Mouse (Mus musculus) midbrain, embryonic 15.5 days (tissue): ENCODE measurements at regions not wholly inside any gene's neighbourhood (a gene's known extent, or its start where the extent isn't known, plus 50 kb on each side); places are given as distances from the start of the nearest gene placed in this dataset.

ENCODE experiments used
- ATAC-seq: fragments of 200-750 bp; cut with Nextera tagmentation; replicated peaks from 2 replicates; pipeline ENCODE4 v1.8.0; 2017; ENCODE audit warnings: moderate TSS enrichment
- H3K27ac ChIP-seq: fragments of 300-500 bp; sonication (generic); 2 replicates; pipeline ENCODE4 v1.5.1; 2015; ENCODE audit warnings: mild to moderate bottlenecking, inconsistent platforms
- H3K27me3 ChIP-seq: fragments of 300-500 bp; sonication (generic); replicated peaks from 2 replicates; pipeline ENCODE4 v1.6.1; 2015; ENCODE audit warnings: inconsistent platforms
- H3K36me3 ChIP-seq: fragments of 300-500 bp; sonication (generic); replicated peaks from 2 replicates; pipeline ENCODE4 v1.6.1; 2015; ENCODE audit warnings: inconsistent platforms
- H3K4me1 ChIP-seq: fragments of 300-500 bp; sonication (generic); 2 replicates; pipeline ENCODE4 v1.6.1; 2015; ENCODE audit warnings: inconsistent platforms
- H3K4me2 ChIP-seq: fragments of 300-500 bp; sonication (generic); 2 replicates; pipeline ENCODE4 v1.6.1; 2015; ENCODE audit warnings: inconsistent platforms, mild to moderate bottlenecking, moderate library complexity
- H3K4me3 ChIP-seq: fragments of 300-500 bp; sonication (generic); 2 replicates; pipeline ENCODE4 v1.5.1; 2015; ENCODE audit warnings: mild to moderate bottlenecking, inconsistent platforms
- H3K9ac ChIP-seq: fragments of 300-500 bp; sonication (generic); 2 replicates; pipeline ENCODE4 v1.6.1; 2015; ENCODE audit warnings: mild to moderate bottlenecking, inconsistent platforms
- H3K9me3 ChIP-seq: fragments of 300-500 bp; sonication (generic); 2 replicates; pipeline ENCODE4 v1.6.1; 2016; ENCODE audit warnings: inconsistent platforms
- WGBS: fragments of 180-500 bp; shearing (Covaris S2); methylation state at CpG from one replicate; pipeline ENCODE4 v1.1.7; 2015; ENCODE audit warnings: mixed read lengths; 5-methylcytosine and 5-hydroxymethylcytosine counted together

DNA sequence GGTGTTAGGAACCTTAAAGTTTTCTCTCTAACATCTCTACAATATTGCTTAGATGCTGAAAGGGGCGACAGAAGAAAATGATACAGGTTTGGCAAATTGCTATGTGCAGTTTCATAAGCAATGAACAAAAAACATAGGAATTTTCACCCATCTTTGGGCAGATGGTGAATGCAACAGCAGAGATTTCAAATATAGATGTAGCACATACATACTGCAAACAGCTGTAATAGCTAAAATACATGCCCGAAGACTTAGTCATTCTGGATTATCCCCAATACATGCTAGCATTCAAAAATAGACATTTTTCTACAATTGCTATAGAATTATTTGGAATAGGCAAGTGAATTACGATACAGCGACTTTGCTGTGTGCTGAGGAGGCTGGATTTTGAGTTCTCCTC, 544.1 kb downstream of the D3Ertd751e start:
- ATAC-seq, result no peak
- Histone ChIP-seq H3K4me1 (no peaks in the 10 kb centered on the region), H3K27ac (no peak overlapping the region), H3K4me2 (no peak overlapping the region), H3K36me3 (no peaks in the 10 kb centered on the region), H3K4me3 (no peak overlapping the region), H3K9ac (no peak overlapping the region), H3K27me3 (no peaks in the 10 kb centered on the region), H3K9me3 (no peaks in the 10 kb centered on the region)
- WGBS, result 94% methylated on average over 4 of the region's 4 CpGs

- Histone ChIP-seq H3K4me3 (no peak overlapping the region), H3K4me2 (no peak overlapping the region), H3K9me3 (no peaks in the 10 kb centered on the region), H3K4me1 (no peaks in the 10 kb centered on the region), H3K36me3 (no peaks in the 10 kb centered on the region), H3K9ac (no peak overlapping the region), H3K27ac (no peak overlapping the region), H3K27me3 (no peaks in the 10 kb centered on the region)
- 84% methylated on average over 1 of the region's 1 CpGs for WGBS
- ATAC-seq, result no peak
Observed at GRCm38 (mm10) chr3:42312424-42312823, 570.0 kb downstream of the D3Ertd751e start.

GRCm38 (mm10) chr3:42327708-42328107, 585.3 kb downstream of the D3Ertd751e start:
- Histone ChIP-seq H3K36me3 (no peaks in the 10 kb centered on the region), H3K27ac (no peak overlapping the region), H3K9me3 (no peaks in the 10 kb centered on the region), H3K4me2 (no peak overlapping the region), H3K4me1 (no peaks in the 10 kb centered on the region), H3K27me3 (no peaks in the 10 kb centered on the region), H3K4me3 (no peak overlapping the region), H3K9ac (no peak overlapping the region)
- ATAC-seq, result peak; percentile 67
- WGBS, result 16% methylated on average over 2 of the region's 2 CpGs

- ATAC-seq, result no peak
- H3K27me3 ChIP-seq, result no peaks in the 10 kb centered on the region
- H3K4me2 ChIP-seq, result no peak overlapping the region
- H3K9ac ChIP-seq, result no peak overlapping the region
- H3K4me1 ChIP-seq, result no peaks in the 10 kb centered on the region
- no peaks in the 10 kb centered on the region for H3K36me3 ChIP-seq
- no peak overlapping the region for H3K27ac ChIP-seq
- no peak overlapping the region for H3K4me3 ChIP-seq
- H3K9me3 ChIP-seq, result no peaks in the 10 kb centered on the region
- 64% methylated on average over 2 of the region's 2 CpGs for WGBS
Observed at GRCm38 (mm10) chr3:42342806-42343205, 600.4 kb downstream of the D3Ertd751e start.

DNA sequence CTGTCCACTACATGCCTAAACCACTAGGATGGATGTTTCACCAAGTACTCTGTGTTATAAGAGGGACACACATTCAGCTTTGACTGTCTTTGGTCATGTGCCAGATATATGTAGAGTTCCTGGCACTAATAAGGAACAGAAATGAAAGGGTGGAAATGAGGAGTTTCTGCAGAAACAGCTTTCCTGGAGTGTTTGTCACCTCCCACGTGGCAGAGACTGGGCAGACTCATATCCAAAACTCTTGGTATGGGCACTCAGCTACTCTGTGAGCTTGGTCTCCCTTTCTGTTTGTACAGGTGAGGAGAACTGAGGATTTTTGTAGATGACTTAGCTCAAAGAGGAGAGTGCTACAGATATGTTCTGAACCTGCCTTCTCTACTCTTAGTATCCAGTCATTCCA, 634.4 kb downstream of the D3Ertd751e start:
- Histone ChIP-seq H3K27me3 (no peaks in the 10 kb centered on the region), H3K9ac (no peak overlapping the region), H3K9me3 (no peaks in the 10 kb centered on the region), H3K4me3 (no peak overlapping the region), H3K27ac (no peak overlapping the region), H3K4me2 (no peak overlapping the region), H3K4me1 (no peaks in the 10 kb centered on the region), H3K36me3 (no peaks in the 10 kb centered on the region)
- 38% methylated on average over 1 of the region's 1 CpGs for WGBS
- no peak for ATAC-seq

GRCm38 (mm10) chr3:42382151-42382550, 639.7 kb downstream of the D3Ertd751e start:
- ATAC-seq, result no peak
- no peak overlapping the region for H3K4me3 ChIP-seq

GRCm38 (mm10) chr3:42402716-42403115, 660.3 kb downstream of the D3Ertd751e start:
- ATAC-seq, result no peak
- Histone ChIP-seq H3K4me2 (no peak overlapping the region), H3K27ac (no peak overlapping the region), H3K4me3 (no peak overlapping the region), H3K9ac (no peak overlapping the region), H3K27me3 (no peaks in the 10 kb centered on the region), H3K9me3 (no peaks in the 10 kb centered on the region), H3K36me3 (no peaks in the 10 kb centered on the region), H3K4me1 (no peaks in the 10 kb centered on the region)

More at GRCm38 (mm10) chr3:42382151-42382550, 639.7 kb downstream of the D3Ertd751e start:
- H3K27ac ChIP-seq, result no peak overlapping the region
- no peaks in the 10 kb centered on the region for H3K27me3 ChIP-seq
- no peaks in the 10 kb centered on the region for H3K4me1 ChIP-seq
- H3K4me2 ChIP-seq, result no peak overlapping the region
- H3K9me3 ChIP-seq, result no peaks in the 10 kb centered on the region
- WGBS, result 87% methylated on average over 5 of the region's 5 CpGs
- H3K36me3 ChIP-seq, result no peaks in the 10 kb centered on the region
- H3K9ac ChIP-seq, result no peak overlapping the region

GRCm38 (mm10) chr3:42408958-42409633, 666.7 kb downstream of the D3Ertd751e start:
- H3K9me3 ChIP-seq, result no peaks in the 10 kb centered on the region
- 91% methylated on average over 2 of the region's 2 CpGs for WGBS
- no peak overlapping the region for H3K4me3 ChIP-seq
- ATAC-seq, result no peak
- no peak overlapping the region for H3K4me2 ChIP-seq
- H3K36me3 ChIP-seq, result no peaks in the 10 kb centered on the region
- H3K4me1 ChIP-seq, result no peaks in the 10 kb centered on the region
- H3K27me3 ChIP-seq, result no peaks in the 10 kb centered on the region
- H3K27ac ChIP-seq, result no peak overlapping the region
- no peak overlapping the region for H3K9ac ChIP-seq

GRCm38 (mm10) chr3:42427363-42427762, 685.0 kb downstream of the D3Ertd751e start:
- Histone ChIP-seq H3K36me3 (no peaks in the 10 kb centered on the region), H3K4me3 (no peak overlapping the region), H3K27ac (no peak overlapping the region), H3K9me3 (no peaks in the 10 kb centered on the region), H3K4me2 (no peak overlapping the region), H3K4me1 (no peaks in the 10 kb centered on the region), H3K9ac (no peak overlapping the region), H3K27me3 (no peaks in the 10 kb centered on the region)
- 76% methylated on average over 9 of the region's 9 CpGs for WGBS
- ATAC-seq, result no peak

DNA sequence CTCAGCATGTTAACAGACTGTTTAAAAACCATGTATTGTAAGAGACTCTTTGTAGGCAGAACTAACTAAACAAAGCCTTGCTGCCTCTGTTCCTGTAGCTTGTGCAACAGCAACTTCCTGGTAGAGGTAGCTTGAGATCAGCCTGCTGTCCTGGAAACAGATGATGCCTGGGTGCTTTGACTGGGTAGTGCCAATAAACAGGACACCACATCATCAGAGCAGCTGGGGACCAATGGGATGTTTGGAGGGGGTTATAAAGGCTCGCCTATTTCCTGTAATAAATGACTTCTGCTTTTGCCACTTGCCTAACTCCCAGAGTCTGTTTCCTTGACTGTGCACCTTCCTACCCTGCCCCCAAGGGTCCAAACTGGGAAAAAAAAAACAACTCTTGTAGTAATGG, 707.2 kb downstream of the D3Ertd751e start:
- Histone ChIP-seq H3K9ac (no peak overlapping the region), H3K4me3 (no peak overlapping the region), H3K9me3 (no peaks in the 10 kb centered on the region), H3K36me3 (no peaks in the 10 kb centered on the region), H3K4me2 (no peak overlapping the region), H3K4me1 (no peaks in the 10 kb centered on the region), H3K27me3 (no peaks in the 10 kb centered on the region), H3K27ac (no peak overlapping the region)
- 74% methylated on average over 1 of the region's 1 CpGs for WGBS
- ATAC-seq, result no peak

DNA sequence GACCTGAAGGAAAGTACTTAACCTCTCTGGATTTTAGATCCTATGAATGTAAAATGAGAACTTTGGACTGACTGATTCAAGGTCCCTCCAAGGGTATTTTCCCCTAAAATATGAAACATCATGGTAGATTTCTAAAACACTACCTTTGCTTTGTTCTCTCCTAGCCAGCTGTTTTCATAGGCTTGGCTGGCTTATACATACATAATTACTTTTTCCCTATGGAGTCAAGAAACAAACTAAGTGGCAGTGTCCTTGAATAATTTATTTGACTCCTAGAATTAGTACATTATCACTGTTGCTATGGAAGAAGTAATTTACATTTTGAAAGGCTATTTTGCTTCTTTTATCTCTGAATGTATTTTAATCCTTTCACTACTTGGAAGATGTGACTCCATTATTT, 721.9 kb downstream of the D3Ertd751e start:
- Histone ChIP-seq H3K36me3 (no peaks in the 10 kb centered on the region), H3K9ac (no peak overlapping the region), H3K4me3 (no peak overlapping the region), H3K9me3 (no peaks in the 10 kb centered on the region), H3K4me2 (no peak overlapping the region), H3K27ac (peak overlapping the region; percentile 34; the same call in 1 of the 2 replicates), H3K27me3 (no peaks in the 10 kb centered on the region), H3K4me1 (no peaks in the 10 kb centered on the region)
- peak; percentile 59; the same call in 1 of the 2 replicates for ATAC-seq

GRCm38 (mm10) chr3:42467125-42467524, 724.7 kb downstream of the D3Ertd751e start:
- Histone ChIP-seq H3K9me3 (no peaks in the 10 kb centered on the region), H3K27ac (no peak overlapping the region), H3K9ac (no peak overlapping the region), H3K4me2 (no peak overlapping the region), H3K4me1 (no peaks in the 10 kb centered on the region), H3K4me3 (no peak overlapping the region), H3K27me3 (no peaks in the 10 kb centered on the region), H3K36me3 (no peaks in the 10 kb centered on the region)
- WGBS, result 59% methylated on average over 6 of the region's 6 CpGs
- ATAC-seq, result peak; percentile 69; the same call in 1 of the 2 replicates

GRCm38 (mm10) chr3:42514922-42515593, 772.6 kb downstream of the D3Ertd751e start:
- 59% methylated on average over 3 of the region's 3 CpGs for WGBS
- Histone ChIP-seq H3K4me1 (0 out of 2 replicates have a peak, but pooled peaks cover 2% of the 10 kb centered on the region), H3K27ac (no peak overlapping the region), H3K36me3 (no peaks in the 10 kb centered on the region), H3K27me3 (no peaks in the 10 kb centered on the region), H3K4me2 (no peak overlapping the region), H3K9ac (no peak overlapping the region), H3K4me3 (no peak overlapping the region), H3K9me3 (no peaks in the 10 kb centered on the region)
- no peak for ATAC-seq
